Mouse (Mus musculus): ENCODE results near the gene Muc2. TPM values are rescaled to one million over a fixed set of nuclear protein-coding genes. Genes with fewer than 3 reads are reported as not detected.

Muc2 gene
- total RNA-seq, 2 experiments from 2014 or later, result not detected

DNA sequence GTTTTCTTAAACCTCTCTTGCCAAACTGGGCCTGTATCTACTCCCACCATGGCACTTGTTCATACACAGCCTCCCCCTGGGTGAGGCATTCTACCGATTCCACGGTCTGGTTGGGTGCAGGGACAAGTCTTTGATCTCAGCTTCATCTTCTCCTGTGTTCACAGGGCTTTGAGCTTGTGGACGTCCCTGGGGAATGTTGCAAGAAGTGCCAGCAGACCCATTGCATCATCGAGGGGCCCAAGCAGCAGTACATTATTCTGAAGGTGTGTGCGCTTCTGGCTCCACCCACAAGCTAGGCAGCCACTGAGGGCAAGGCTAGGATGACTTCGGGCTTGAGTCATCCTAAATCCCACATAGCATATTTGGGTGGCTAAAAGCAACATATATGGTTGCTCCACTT, 62.4 kb downstream of the Muc2 start:
- no peak for ATAC-seq (replicated peaks; ENCODE audit: low FRiP score, low TSS enrichment, poor library complexity, severe bottlenecking)

DNA sequence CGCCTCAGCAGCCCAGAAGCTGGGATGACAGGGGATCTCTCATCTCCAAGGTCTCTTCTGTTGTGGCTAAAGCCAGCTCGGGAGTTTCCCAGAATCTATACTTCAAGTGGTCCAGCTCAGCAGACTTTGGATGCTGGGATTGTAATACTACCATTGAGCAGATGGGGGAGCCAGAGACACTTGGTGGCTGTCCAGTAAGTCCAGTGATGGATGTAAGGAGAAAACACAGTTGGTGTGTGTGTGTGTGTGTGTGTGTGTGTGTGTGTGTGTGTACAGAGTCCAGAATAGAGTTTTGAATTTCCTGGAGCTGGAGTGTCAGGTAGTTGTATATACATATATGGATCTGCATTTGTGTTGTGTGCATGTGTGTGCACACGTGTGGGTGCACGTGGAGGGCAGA, 65.7 kb downstream of the Muc2 start:
- ATAC-seq (replicated peaks; ENCODE audit: low FRiP score, low TSS enrichment, poor library complexity, severe bottlenecking), result peak; percentile 73

DNA sequence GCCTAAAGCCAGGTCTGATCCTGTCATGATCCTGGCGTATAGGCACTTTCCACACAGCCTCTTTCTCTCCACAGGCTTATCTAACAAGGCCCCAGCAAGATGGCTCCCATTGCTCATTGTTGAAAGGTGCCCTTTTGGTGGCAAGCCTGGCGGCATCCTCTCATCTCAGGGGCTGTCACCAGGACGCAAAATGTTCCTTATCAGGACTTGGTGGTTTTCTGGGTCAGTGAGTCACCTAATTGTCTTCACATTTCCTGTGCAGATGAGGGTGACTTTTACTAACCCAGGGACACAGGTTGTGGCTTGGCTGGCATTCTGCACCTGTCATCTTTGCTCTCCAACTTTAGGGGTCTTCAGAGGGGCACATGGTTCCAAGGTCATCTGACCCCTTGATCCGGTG, 68.2 kb downstream of the Muc2 start:
- ATAC-seq (replicated peaks; ENCODE audit: low FRiP score, low TSS enrichment, poor library complexity, severe bottlenecking), result no peak

DNA sequence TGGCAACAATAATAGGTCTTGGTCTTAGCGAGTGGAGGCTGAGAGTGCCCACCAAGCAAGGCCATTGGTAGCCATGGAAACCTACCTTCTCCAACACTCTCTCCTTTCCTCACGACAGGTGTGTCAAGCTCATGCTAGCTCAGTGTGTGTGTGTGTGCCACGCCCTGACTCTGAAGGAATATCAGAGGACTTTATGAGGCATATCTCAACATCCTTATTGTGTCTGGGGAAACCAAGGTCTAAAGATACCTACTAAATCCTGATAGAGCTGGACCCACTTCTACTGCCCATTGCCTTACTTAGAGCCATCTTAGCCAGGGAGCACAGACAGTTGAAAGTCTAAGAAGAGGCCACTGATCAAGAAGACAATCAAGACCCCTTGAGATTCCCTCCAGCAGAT, 80.4 kb downstream of the Muc2 start:
- ATAC-seq (replicated peaks; ENCODE audit: low FRiP score, low TSS enrichment, poor library complexity, severe bottlenecking), result no peak; the same call in none of the 2 replicates

DNA sequence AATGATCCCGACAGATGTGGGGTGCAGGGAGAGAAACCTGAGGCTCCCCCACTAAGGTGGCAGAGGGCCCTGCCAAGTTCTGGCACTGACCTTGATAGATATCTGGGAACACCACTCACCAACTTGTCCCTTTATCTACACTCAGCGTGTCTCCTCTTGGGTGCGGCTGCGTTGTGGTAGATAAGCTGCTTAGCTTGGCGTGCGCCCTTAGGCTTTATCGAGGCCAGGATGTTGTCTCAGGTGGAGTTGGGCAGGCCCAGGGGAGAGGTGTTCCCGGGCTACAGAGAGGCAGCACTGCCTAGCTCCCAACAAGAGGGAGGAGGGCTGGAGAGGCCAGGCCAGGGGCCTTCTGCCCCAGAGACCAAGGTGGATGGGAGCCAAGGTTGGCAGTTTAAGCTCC, 80.8 kb downstream of the Muc2 start:
- peak; percentile 89 for ATAC-seq (replicated peaks; ENCODE audit: low FRiP score, low TSS enrichment, poor library complexity, severe bottlenecking)

DNA sequence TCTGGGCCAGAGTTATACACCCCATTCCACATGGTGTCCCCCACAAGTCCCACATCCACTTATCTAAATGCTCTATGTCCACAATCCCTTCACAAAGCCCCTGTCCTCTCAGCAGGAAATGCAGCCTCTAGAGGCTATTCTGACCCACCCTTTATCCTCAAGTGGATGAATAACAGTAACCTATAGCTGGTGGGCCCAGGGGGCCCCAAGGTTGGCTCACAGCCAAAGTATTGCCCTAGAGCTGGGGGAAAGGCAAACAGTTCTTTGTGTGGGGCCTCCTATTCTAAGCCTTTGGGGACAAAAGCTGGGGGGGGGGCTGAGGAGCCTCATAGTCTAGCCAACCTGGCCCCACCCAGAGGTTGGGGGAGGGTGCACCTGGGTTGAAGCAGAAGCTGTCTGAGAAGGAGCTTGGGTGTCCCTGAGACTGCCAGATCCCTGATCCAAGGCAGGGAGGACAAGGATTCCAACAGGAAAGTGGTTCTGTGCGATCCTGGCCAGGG, 82.0 kb downstream of the Muc2 start:
- no peak for ATAC-seq (replicated peaks; ENCODE audit: low FRiP score, low TSS enrichment, poor library complexity, severe bottlenecking)

- ATAC-seq (replicated peaks; ENCODE audit: low FRiP score, low TSS enrichment, poor library complexity, severe bottlenecking), result peak; percentile 18; the same call in 1 of the 2 replicates
These were observed 84.7 kb downstream of the Muc2 start for GRCm38 (mm10) chr7:141774855-141775254.

- no peak for ATAC-seq (replicated peaks; ENCODE audit: low FRiP score, low TSS enrichment, poor library complexity, severe bottlenecking)
These were observed 86.1 kb downstream of the Muc2 start for GRCm38 (mm10) chr7:141776199-141776598.

DNA sequence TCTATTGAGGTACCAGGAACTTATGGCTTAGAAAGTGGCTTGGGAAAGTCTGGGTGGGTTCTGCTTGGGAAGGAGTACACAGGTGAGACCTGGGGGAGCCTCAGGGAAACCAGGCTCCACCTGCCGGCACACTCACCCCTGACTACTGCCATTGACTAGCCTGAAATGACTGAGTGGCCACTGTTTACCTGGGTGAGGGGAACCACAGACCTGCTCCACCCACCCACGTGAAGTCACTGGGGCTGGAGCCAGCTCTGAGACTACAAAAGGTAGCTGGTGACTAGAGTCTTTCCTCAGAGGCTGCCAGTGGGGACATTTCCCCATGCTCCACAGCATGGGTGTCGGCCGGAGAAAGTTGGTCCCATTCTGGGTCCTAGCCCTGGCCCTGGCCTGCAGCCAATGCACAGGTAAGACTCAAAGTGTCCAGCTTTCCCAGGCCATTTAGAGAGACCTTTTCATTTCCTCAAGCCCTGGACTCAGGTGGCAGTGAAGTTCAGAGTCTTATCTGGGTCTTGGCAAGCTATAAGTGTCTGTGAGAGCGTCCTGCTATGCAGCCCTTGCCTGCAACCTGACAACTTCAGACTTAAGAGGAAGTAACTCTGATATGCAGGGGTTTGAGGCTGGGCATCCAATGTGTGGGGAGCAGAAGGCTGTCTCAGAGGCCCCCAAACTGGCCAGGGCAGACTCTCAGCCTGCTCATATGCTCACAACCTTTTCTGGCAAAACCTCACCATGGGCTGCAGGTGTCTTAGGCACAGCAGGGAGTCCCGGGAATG, 98.7 kb downstream of the Muc2 start, which contains the start of gene Muc5ac:
Gene Muc5ac, plus strand, starts transcription at position 296 of the 776 bp plus-strand sequence.
- no peak for ATAC-seq (replicated peaks; ENCODE audit: low FRiP score, low TSS enrichment, poor library complexity, severe bottlenecking)

- ATAC-seq (replicated peaks; ENCODE audit: low FRiP score, low TSS enrichment, poor library complexity, severe bottlenecking), result no peak
These were observed 104.1 kb downstream of the Muc2 start for GRCm38 (mm10) chr7:141794251-141794650.

DNA sequence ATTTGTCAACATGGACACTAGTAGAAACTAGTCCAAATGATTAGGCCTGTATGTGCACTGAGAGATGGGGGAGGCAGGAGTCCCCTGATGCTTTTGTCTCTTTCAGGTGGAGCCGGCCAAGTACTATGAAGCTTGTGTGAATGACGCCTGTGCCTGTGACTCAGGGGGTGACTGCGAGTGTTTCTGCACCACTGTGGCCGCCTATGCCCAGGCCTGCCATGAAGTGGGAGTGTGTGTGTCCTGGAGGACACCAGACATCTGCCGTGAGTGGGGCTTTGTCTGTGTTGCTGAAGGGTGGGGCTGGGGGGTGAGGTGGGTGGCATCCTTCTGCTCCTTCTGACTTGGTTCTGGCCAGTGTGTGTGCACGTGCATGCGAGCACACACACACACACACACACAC, 113.1 kb downstream of the Muc2 start:
- no peak for ATAC-seq (replicated peaks; ENCODE audit: low FRiP score, low TSS enrichment, poor library complexity, severe bottlenecking)

Other genes with a start within 250 kb of the Muc2 start
- 46.5 and 64.8 TPM in 2 replicates for gene Pidd1, start 246.3 kb upstream of the Muc2 start, total RNA-seq (2014; fragmentation: Nextera tagmentation)
- 7.5 and 14.3 TPM in 2 replicates for gene Pidd1, start 246.3 kb upstream of the Muc2 start, total RNA-seq (2017)
- 4,458 and 6,012 TPM in 2 replicates for gene Rplp2, start 243.0 kb upstream of the Muc2 start, total RNA-seq (2014; fragmentation: Nextera tagmentation)
- gene Rplp2, start 243.0 kb upstream of the Muc2 start, total RNA-seq (2017), result 2,286 and 2,743 TPM in 2 replicates
- 29.7 and 32.6 TPM in 2 replicates for gene Pnpla2, start 235.1 kb upstream of the Muc2 start, total RNA-seq (2014; fragmentation: Nextera tagmentation)
- 7.1 and 17.8 TPM in 2 replicates for gene Pnpla2, start 235.1 kb upstream of the Muc2 start, total RNA-seq (2017)
- not detected in 2 replicates for gene Cracr2b, start 229.2 kb upstream of the Muc2 start, total RNA-seq (2014; fragmentation: Nextera tagmentation)
- gene Cracr2b, start 229.2 kb upstream of the Muc2 start, total RNA-seq (2017), result 0.23 TPM in 1 of 2 replicates, not detected in the other
- 20.2 and 24.2 TPM in 2 replicates for gene Cd151, start 222.9 kb upstream of the Muc2 start, total RNA-seq (2014; fragmentation: Nextera tagmentation)
- gene Cd151, start 222.9 kb upstream of the Muc2 start, total RNA-seq (2017), result 13.2 and 17.6 TPM in 2 replicates
- 77.2 and 78.1 TPM in 2 replicates for gene Polr2l, start 215.2 kb upstream of the Muc2 start, total RNA-seq (2014; fragmentation: Nextera tagmentation)
- 53.3 and 54.9 TPM in 2 replicates for gene Polr2l, start 215.2 kb upstream of the Muc2 start, total RNA-seq (2017)
- gene Tspan4, start 215.1 kb upstream of the Muc2 start, total RNA-seq (2014; fragmentation: Nextera tagmentation), result 31.6 and 38.2 TPM in 2 replicates
- 26.0 and 33.9 TPM in 2 replicates for gene Tspan4, start 215.1 kb upstream of the Muc2 start, total RNA-seq (2017)
- gene Chid1, start 150.5 kb upstream of the Muc2 start, total RNA-seq (2014; fragmentation: Nextera tagmentation), result 10.5 and 22.5 TPM in 2 replicates
- gene Chid1, start 150.5 kb upstream of the Muc2 start, total RNA-seq (2017), result 31.8 and 44.9 TPM in 2 replicates
- gene Ap2a2, start 128.2 kb upstream of the Muc2 start, total RNA-seq (2014; fragmentation: Nextera tagmentation), result 32.0 and 42.0 TPM in 2 replicates
- 27.0 and 35.5 TPM in 2 replicates for gene Ap2a2, start 128.2 kb upstream of the Muc2 start, total RNA-seq (2017)
- 3.4 and 5.8 TPM in 2 replicates for gene Muc6, start 35.0 kb upstream of the Muc2 start, total RNA-seq (2014; fragmentation: Nextera tagmentation)
- gene Muc6, start 35.0 kb upstream of the Muc2 start, total RNA-seq (2017), result 0.38 TPM in 1 of 2 replicates, not detected in the other
- not detected in 2 replicates for gene Muc5ac, start 98.6 kb downstream of the Muc2 start, total RNA-seq (2014; fragmentation: Nextera tagmentation)
- not detected in 2 replicates for gene Muc5ac, start 98.6 kb downstream of the Muc2 start, total RNA-seq (2017)
- gene Muc5b, start 148.7 kb downstream of the Muc2 start, total RNA-seq (2014; fragmentation: Nextera tagmentation), result not detected in 2 replicates
- not detected in 2 replicates for gene Muc5b, start 148.7 kb downstream of the Muc2 start, total RNA-seq (2017)
- gene Tollip, start 228.2 kb downstream of the Muc2 start, total RNA-seq (2014; fragmentation: Nextera tagmentation), result 24.6 and 41.1 TPM in 2 replicates
- gene Tollip, start 228.2 kb downstream of the Muc2 start, total RNA-seq (2017), result 25.2 and 27.0 TPM in 2 replicates